Mouse (Mus musculus): ENCODE measurements at regions not wholly inside any gene's neighbourhood (a gene's known extent, or its start where the extent isn't known, plus 50 kb on each side); places are given as distances from the start of the nearest gene placed in this dataset.

DNA sequence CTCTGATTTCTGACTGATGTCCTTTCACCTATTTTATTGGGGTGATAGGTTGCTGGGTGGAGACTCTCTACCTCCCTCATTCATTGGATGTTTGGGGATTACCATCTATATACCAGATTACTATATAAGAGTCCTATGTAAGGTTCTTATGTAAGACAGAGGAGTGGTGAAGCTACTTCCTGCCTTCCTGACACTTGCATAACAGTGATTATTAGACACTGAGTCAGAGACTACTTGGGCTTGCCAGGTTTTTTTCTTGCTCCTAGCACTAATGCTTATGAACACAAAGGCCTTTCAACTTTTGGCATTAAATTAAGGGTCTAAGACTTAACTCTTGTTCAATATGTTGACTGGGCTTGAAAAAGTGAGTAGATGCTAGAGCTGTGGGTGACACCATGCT is 500.4 kb downstream of the Olfm4 start:
- DNase-seq (ENCODE audit: low spot score in 2 of 2) = no peak

DNA sequence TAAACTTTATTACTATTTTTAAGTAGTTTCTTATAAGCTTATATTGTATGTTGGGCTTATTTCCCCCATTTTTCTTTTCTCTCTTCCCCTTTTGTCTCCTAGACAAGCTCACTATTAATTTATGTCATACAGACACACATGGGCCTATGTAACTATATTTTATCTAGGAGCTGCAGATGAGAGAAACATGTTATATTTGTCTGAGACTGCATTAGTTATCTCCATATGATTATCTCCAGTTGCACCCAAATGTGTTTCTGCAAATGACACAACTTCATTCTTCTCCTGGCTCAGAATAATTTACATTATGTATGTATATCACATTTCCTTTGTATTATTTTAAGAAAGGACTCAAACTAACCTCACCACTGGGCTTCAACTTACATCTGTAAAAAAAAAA is 501.3 kb downstream of the Olfm4 start:
- no peak for DNase-seq (ENCODE audit: low spot score in 2 of 2)

DNA sequence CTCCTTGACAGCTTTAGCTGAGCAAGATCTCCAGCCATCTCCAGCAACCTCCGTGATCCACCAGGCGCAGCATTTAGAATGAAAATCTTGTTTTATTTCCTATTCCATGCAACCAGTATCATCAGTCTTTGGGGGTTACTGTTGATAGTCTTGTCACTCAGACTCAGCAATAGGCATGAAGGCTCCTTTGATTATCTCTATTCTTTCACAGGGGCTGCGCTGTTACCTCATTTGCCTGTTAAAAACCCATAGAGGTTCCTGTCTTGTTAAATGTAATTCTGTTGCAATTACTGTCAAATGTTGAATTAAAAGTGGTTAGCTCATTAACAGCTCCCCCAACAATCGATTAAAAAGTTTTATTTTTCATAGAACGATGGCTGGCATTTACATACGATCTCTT is 502.7 kb downstream of the Olfm4 start:
- no peak for DNase-seq (ENCODE audit: low spot score in 2 of 2)

- DNase-seq (ENCODE audit: low spot score in 2 of 2) = no peak
These were observed 508.4 kb downstream of the Olfm4 start for GRCm38 (mm10) chr14:80492043-80492900.

- no peak for DNase-seq (ENCODE audit: low spot score in 2 of 2)
These were observed 509.0 kb downstream of the Olfm4 start for GRCm38 (mm10) chr14:80492901-80493279.

- no peak for DNase-seq (ENCODE audit: low spot score in 2 of 2)
These were observed 520.5 kb downstream of the Olfm4 start for GRCm38 (mm10) chr14:80504351-80504750.

DNA sequence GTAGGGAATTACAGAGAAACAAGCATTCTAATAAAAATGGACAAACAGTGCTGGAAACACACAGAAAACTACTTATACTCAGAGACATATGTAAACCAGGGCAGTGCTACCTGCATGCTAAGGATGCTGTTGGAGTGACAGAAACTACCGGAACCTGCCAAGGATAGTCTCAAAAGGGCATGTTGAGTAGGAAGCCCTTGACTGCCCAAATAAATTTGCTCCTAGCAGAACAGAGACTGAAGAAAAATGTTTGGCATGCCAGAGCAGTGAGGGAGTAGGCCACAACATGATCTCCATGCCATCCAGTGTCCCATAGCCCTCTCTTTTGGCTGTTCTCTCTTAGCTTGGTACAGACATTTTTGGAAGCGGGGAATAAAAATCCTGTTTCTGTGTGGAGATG is 532.7 kb downstream of the Olfm4 start:
- no peak for DNase-seq (ENCODE audit: low spot score in 2 of 2)

DNA sequence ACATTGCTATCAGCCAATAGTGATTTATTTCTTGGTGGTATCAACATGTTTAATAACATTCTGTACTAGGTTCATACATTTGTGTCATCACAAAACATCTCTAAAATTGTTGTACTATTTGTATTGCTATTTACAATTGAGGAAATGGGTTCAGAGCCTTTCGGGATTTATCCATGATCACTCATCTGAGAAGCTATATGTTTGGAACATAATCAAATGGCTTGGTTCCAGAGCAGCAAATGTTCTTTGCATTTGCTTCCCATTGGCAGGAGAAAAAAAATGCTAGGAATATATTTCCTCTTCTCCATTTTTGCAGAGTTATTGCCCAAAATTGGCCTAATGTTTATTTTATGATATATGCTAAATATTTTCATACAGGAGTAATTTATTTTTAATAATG is 537.3 kb downstream of the Olfm4 start:
- no peak for DNase-seq (ENCODE audit: low spot score in 2 of 2)

GRCm38 (mm10) chr14:80521631-80522030 is 537.8 kb downstream of the Olfm4 start:
- DNase-seq (ENCODE audit: low spot score in 2 of 2) = no peak

GRCm38 (mm10) chr14:80522536-80522935 is 538.7 kb downstream of the Olfm4 start:
- no peak for DNase-seq (ENCODE audit: low spot score in 2 of 2)

DNA sequence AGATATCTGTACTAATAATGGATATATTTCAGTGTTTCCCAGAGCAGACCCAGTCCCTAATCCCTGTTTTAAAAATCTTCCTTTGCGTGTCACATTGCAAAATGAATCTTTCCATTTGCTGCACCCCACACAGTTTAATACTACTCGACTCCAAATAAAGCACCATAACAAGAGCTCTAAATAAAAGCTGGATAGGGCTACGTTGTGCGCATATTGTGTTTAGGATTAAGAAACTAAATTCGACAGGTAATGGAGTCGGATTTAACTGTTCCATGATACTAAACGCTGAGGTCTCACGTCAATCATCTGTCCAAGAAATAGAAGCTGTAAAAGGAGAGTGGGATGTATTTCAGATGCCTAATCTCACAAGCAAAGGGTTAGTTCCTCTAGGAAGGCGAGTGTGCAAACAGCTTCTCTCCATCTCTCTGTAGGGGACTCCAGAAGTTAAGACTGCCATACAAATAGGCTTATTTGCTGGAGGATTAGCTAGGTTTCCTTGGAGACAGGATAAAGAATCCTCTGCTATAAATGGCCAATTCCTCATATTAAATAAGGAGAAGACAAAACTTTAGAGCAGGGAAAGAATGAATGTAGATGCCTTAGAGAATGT is 544.6 kb downstream of the Olfm4 start:
- DNase-seq (ENCODE audit: low spot score in 2 of 2) = no peak

GRCm38 (mm10) chr14:80536044-80536745 is 552.3 kb downstream of the Olfm4 start:
- peak in 1 of 2 experiments; percentile 29 for DNase-seq (ENCODE audit: low spot score in 2 of 2)

DNA sequence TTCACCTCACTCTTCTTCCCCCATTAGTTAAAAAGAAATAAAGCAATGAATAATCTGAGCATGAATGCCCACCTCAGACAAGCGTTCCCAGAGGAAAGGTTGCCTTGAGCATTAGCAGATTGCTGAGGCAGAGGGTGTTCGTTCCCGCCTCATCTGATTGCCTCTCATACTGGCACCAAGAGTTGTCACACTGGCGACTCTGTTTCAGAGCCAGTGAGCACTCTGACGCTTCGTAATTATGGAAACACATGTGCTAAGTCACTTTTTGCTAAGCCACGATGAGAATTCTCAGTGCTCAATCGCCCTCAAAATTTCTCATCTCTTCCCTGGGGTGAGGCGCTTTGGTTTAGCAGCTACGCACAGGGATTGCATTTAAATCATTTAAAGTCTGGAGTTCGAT is 576.1 kb downstream of the Olfm4 start:
- DNase-seq (ENCODE audit: low spot score in 2 of 2) = no peak
